Mouse (Mus musculus) hindbrain, postnatal 0 days (tissue): ENCODE measurements around the gene Rmdn2. TPM values are rescaled to one million over a fixed set of nuclear protein-coding genes. Genes with fewer than 3 reads are reported as not detected.

Source experiments
- ATAC-seq: fragments of 200-750 bp; cut with Nextera tagmentation; 2 replicates; pipeline ENCODE4 v1.8.0; 2017; ENCODE audit warnings: mild to moderate bottlenecking, moderate TSS enrichment, moderate library complexity
- DNase-seq: peaks from one replicate; pipeline ENCODE4 v3.0.0-alpha.2; 2015; ENCODE audit warnings: low spot score
- H3K27ac ChIP-seq: fragments of 300-500 bp; sonication (generic); 2 replicates; pipeline ENCODE4 v1.5.1; 2014; ENCODE audit warnings: mild to moderate bottlenecking
- H3K27me3 ChIP-seq: fragments of 300-500 bp; sonication (generic); 2 replicates; pipeline ENCODE4 v1.6.1; 2014; ENCODE audit warnings: low read length, mixed read lengths; ENCODE audit not compliant: insufficient read depth
- H3K36me3 ChIP-seq: fragments of 300-500 bp; sonication (generic); 2 replicates; pipeline ENCODE4 v1.6.1; 2014; ENCODE audit warnings: low read length, mixed read lengths; ENCODE audit not compliant: insufficient read depth
- H3K4me1 ChIP-seq: fragments of 300-500 bp; sonication (generic); 2 replicates; pipeline ENCODE4 v1.6.1; 2014; ENCODE audit warnings: antibody characterized with exemption, low read length, mixed read lengths; ENCODE audit not compliant: insufficient read depth
- H3K4me2 ChIP-seq: fragments of 300-500 bp; sonication (generic); 2 replicates; pipeline ENCODE4 v1.6.1; 2014; ENCODE audit warnings: low read depth, mild to moderate bottlenecking, low read length, moderate library complexity, mixed read lengths
- H3K4me3 ChIP-seq: fragments of 300-500 bp; sonication (generic); 2 replicates; pipeline ENCODE4 v1.5.1; 2014; ENCODE audit warnings: low read length
- H3K9ac ChIP-seq: fragments of 300-500 bp; sonication (generic); replicated peaks from 2 replicates; pipeline ENCODE4 v1.6.1; 2014; ENCODE audit warnings: mild to moderate bottlenecking, low read length, moderate library complexity, mixed read lengths
- H3K9me3 ChIP-seq: fragments of 300-500 bp; sonication (generic); 2 replicates; pipeline ENCODE4 v1.6.1; 2016; ENCODE audit warnings: low read length, mixed read lengths
- CTCF ChIP-seq: IDR thresholded peaks from 2 replicates; pipeline ENCODE4 v1.5.1; 2016; ENCODE audit warnings: antibody characterized with exemption, control low read depth, low read depth
- WGBS: fragments of 180-500 bp; shearing (Covaris S2); extraction: QIAGEN DNeasy Blood & Tissue Kit; methylation state at CpG from one replicate; pipeline ENCODE4 v1.1.7; 2014; 5-methylcytosine and 5-hydroxymethylcytosine counted together
- polyA plus RNA-seq: library from polyadenylated mRNA; unstranded; fragments of >200 nt; fragmentation: Nextera tagmentation; extraction: Ambion mirVana; gene quantifications from 2 replicates; pipeline ENCODE4 v1.2.1, GENCODE M21; 2015
- total RNA-seq: library from RNA; depleted of rRNA; stranded (reverse); fragments of >200 nt; gene quantifications from 2 replicates; pipeline ENCODE4 v1.2.3, GENCODE M21; 2014

Rmdn2 gene
- total and polyA plus RNA-seq, 2 experiments from 2014 or later = 3.6 to 12.4 TPM

DNA sequence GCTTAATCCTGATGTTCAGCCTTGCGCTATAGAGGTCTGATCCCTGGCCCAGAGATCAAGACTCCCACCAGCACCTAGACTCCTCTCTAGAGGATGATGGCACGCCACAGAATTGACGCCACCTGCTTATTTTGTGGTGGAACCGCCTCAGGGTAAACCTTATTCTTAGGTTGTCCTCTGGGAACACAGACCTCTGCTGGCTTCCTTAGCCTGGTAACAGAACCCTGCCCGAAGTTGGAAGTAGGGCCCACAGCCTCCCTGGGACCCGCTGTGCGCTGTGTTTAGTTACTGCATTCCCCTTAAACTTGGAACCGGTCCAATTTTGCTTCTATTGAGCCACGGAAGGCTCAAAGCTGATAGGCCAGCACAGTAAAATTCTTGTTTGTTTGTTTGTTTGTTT is 100.9 kb downstream of the Rmdn2 start:
- peak overlapping the region; percentile 36 for H3K4me3 ChIP-seq
- ATAC-seq = no peak
- H3K27me3 ChIP-seq = peaks cover 42% of the 10 kb centered on the region
- no peaks in the 10 kb centered on the region for H3K9me3 ChIP-seq
- H3K4me1 ChIP-seq = peaks cover 6% of the 10 kb centered on the region
- H3K27ac ChIP-seq = no peak overlapping the region
- no peak overlapping the region for H3K9ac ChIP-seq
- TF ChIP-seq CTCF = no peak
- WGBS = 8% methylated on average over 9 of the region's 9 CpGs
- H3K4me2 ChIP-seq = peak overlapping the region; percentile 70; the same call in 1 of the 2 replicates
- peak; percentile 53 for DNase-seq
- no peaks in the 10 kb centered on the region for H3K36me3 ChIP-seq

DNA sequence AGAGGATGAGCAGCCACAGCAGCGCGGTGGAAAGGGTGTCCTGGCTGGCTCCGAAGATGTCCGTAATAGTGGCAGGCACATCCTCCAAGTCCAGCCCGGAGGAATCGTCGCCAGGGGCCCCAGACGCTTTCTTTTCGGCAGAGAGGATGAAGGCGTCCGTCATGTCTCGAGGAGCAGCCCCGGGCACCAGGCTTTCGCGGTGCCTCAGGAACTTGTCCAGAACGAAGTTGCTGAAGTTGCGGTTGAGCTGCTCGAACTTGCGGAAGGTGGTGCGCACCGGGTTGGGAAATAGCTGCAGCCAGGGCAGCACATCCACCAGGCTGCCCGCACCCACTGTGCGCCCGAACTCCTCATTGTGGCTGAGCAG is 101.6 kb downstream of the Rmdn2 start:
- peaks cover 42% of the 10 kb centered on the region for H3K27me3 ChIP-seq
- no peak overlapping the region for H3K9ac ChIP-seq

DNA sequence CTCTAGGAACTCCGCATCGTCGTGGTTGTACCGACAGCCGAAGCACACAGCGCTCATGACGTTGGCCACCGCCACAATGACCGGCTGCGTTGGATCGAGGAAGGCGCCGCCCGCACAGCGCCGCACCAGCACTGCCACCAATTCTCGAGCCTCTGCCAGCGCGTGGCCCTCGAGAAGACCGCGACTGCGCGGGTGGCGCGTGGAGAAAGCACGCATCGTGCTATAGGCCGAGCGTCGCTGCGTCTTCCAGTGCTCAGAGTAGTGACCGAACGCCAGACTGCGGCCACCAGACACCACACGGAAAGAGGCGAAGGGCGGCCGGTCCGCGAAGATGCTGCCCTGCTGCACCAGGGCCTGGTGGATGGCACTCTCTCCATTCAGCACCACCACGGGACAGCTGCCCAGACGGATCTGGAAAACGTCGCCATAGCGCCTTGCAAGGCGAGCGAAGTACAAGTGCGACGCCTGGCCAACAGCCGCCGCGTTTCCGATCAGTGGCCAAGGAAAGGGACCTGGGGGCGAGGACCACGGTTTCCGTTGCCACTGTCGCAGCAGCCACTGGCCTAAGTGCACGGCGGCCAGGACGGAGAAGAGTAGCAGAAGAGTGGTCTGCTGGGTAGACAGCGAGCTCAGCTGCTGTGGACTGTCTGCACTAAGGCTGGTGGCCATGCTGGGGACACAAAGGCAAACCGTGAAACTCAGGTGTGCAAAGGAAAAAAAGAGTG is 102.1 kb downstream of the Rmdn2 start:
- H3K27ac ChIP-seq = no peak overlapping the region
- H3K4me3 ChIP-seq = peak overlapping the region; percentile 36
- H3K36me3 ChIP-seq = no peaks in the 10 kb centered on the region
- H3K9me3 ChIP-seq = no peaks in the 10 kb centered on the region
- ATAC-seq = peak; percentile 58
- peaks cover 42% of the 10 kb centered on the region for H3K27me3 ChIP-seq
- no peak; the same call in 1 of the 2 replicates for TF ChIP-seq CTCF
- H3K4me2 ChIP-seq = peak overlapping the region; percentile 70
- peaks cover 6% of the 10 kb centered on the region for H3K4me1 ChIP-seq
- H3K9ac ChIP-seq = no peak overlapping the region; the same call in 1 of the 2 replicates
- under 1% methylated on average over 63 of the region's 63 CpGs for WGBS
- peak; percentile 52 for DNase-seq

More for the DNA sequence above, 101.6 kb downstream of the Rmdn2 start:
- whole genome bisulfite sequencing = 2% methylated on average over 24 of the region's 24 CpGs
- H3K36me3 ChIP-seq = no peaks in the 10 kb centered on the region
- no peak for TF ChIP-seq CTCF
- no peak overlapping the region for H3K27ac ChIP-seq
- H3K4me3 ChIP-seq = peak overlapping the region; percentile 36
- no peaks in the 10 kb centered on the region for H3K9me3 ChIP-seq
- no peak; the same call in 1 of the 2 replicates for ATAC-seq
- no peak for DNase-seq
- H3K4me1 ChIP-seq = peaks cover 6% of the 10 kb centered on the region
- H3K4me2 ChIP-seq = peak overlapping the region; percentile 70

DNA sequence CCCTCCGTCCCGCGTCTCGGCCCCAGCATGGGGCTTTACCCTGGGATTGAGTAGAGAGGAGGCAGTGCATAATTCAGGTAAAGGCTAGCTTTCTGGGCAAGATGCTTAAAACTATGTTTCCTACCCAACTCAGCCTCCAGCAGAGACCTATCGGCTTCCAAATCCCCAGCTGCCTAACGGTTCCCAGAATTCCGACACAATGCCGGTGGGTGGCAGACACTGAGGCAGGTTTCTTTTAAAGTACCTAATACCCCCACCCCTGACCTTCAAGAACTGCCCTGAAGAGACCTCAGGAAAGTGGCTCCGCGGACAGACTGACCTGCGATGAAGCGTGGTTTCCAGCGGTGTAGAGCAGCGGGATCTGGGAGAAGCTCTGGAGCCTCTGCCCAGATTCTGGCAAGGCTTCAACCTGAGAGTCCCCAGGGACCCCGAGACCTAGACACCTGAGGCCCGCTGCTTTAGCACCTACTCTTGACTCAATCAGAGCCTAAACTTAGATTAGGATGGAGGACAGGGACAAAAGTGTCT is 102.8 kb downstream of the Rmdn2 start:
- no peak for DNase-seq
- Histone ChIP-seq H3K9me3 (no peaks in the 10 kb centered on the region), H3K27me3 (peaks cover 42% of the 10 kb centered on the region), H3K9ac (no peak overlapping the region; the same call in 1 of the 2 replicates), H3K4me3 (peak overlapping the region; percentile 36), H3K36me3 (no peaks in the 10 kb centered on the region), H3K4me1 (peaks cover 6% of the 10 kb centered on the region), H3K4me2 (peak overlapping the region; percentile 70), H3K27ac (no peak overlapping the region)
- no peak for TF ChIP-seq CTCF
- 1% methylated on average over 16 of the region's 16 CpGs for WGBS
- no peak for ATAC-seq

DNA sequence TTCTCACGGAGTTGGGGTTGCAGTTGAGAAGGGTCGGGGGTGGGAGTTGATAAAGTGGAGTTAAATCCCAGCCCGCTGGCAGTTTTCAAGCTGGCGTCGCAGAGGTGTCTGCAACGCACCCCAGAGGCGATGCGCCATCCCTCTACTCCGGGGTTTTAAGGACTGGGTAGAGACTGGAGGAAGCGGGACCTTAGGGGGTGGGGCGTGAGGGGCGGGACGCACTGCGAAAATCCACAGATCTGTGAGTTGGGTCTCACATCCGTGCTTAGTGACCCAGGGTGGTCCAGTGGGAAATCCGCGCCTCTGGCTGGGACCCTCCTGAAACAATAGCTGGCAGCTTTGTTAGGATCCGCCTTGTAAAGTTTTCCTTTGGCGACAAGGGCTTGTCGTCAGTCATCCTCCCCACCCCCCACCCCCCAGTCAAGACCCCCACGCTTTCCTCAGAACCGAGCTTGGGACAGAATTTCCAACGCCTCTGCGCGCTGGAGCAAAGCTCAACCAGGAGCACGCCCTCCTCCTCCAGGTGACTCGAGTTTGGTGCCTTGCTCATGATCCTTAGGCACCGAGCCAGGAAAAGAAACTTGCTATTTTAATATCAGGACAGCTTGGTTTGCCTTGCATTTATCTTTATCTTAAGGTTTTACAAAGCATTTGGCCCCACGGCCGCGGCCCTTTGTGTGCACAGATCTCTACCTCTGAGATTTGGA is 103.4 kb downstream of the Rmdn2 start, which contains the start of gene Cyp1b1:
Cyp1b1 (minus strand) TSS at position 131 of the 707 bp plus-strand sequence.
- no peak within 1 kb of the TSS for H3K27ac ChIP-seq
- H3K36me3 ChIP-seq = no peaks in the 10 kb centered on the region
- H3K27me3 ChIP-seq = peaks cover 42% of the 10 kb centered on the region
- peaks cover 6% of the 10 kb centered on the region for H3K4me1 ChIP-seq
- peak within 1 kb of the TSS; percentile 22 for H3K9ac ChIP-seq
- H3K9me3 ChIP-seq = no peaks in the 10 kb centered on the region
- TF ChIP-seq CTCF = no peak
- H3K4me2 ChIP-seq = peak within 1 kb of the TSS; percentile 70
- no peak for DNase-seq
- under 1% methylated on average over 31 of the region's 31 CpGs for WGBS
- no peak for ATAC-seq
- peak within 1 kb of the TSS; percentile 36 for H3K4me3 ChIP-seq

DNA sequence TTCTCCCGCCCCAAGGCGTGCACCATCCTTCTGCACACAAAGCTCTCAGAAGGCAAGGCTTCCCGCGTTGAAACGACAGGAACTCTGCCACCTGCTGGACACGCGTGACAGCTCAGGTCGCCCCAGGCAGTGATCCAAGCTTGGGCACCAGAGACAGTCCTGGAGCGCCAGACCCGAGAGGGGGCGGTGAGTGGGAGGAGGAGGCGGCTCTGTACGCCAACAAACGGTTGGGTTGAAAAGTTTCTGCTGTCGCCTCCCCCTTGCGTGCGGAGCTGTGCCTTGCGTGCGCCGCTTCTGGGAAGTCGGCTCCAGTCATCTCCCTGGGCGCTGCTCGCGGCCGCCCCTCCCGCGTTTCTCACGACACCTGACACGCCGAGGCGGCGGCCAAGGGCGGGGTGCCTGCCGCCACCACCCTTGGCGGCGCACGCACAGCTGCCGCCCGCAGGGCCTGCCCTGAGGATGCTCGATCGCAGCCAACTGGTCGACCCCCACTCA is 104.0 kb downstream of the Rmdn2 start:
- no peak overlapping the region for H3K27ac ChIP-seq
- no peaks in the 10 kb centered on the region for H3K36me3 ChIP-seq
- peak overlapping the region; percentile 70 for H3K4me2 ChIP-seq
- H3K4me3 ChIP-seq = peak overlapping the region; percentile 36
- ATAC-seq = peak; percentile 81
- H3K9ac ChIP-seq = peak overlapping the region; percentile 22; the same call in 1 of the 2 replicates
- peak; percentile 91 for TF ChIP-seq CTCF
- under 1% methylated on average over 41 of the region's 42 CpGs for WGBS
- peaks cover 6% of the 10 kb centered on the region for H3K4me1 ChIP-seq
- DNase-seq = peak; percentile 94
- H3K27me3 ChIP-seq = peaks cover 42% of the 10 kb centered on the region
- no peaks in the 10 kb centered on the region for H3K9me3 ChIP-seq
